Mouse (Mus musculus) cerebellum, adult 8-10 months (tissue): Measurements from ENCODE around the gene Dspp.
A peak's percentile ranks its signal among the peaks of the same experiment; 100 is the strongest.

Experiments
- DNase-seq: peaks from one replicate; pipeline ENCODE4 v3.0.0; 2022

Dspp gene

GRCm38 (mm10) chr5:104170412-104170811 lies at the start of gene Dspp:
Gene Dspp (plus strand): TSS chr5:104170712.
- DNase-seq = no peak

- no peak for DNase-seq
These were observed 46.4 kb upstream of the Dspp start for GRCm38 (mm10) chr5:104124016-104124658.

- DNase-seq = no peak
These were observed 43.8 kb upstream of the Dspp start for GRCm38 (mm10) chr5:104126561-104127320.

- DNase-seq = no peak
These were observed 43.2 kb upstream of the Dspp start for GRCm38 (mm10) chr5:104127351-104127750.

GRCm38 (mm10) chr5:104128281-104129031 lies 42.1 kb upstream of the Dspp start:
- DNase-seq = no peak

- DNase-seq = no peak
These were observed 39.6 kb upstream of the Dspp start for GRCm38 (mm10) chr5:104130891-104131290.

GRCm38 (mm10) chr5:104131544-104131943 lies 39.0 kb upstream of the Dspp start:
- no peak for DNase-seq

GRCm38 (mm10) chr5:104133752-104134151 lies 36.8 kb upstream of the Dspp start:
- no peak for DNase-seq

- no peak for DNase-seq
These were observed 32.5 kb upstream of the Dspp start for GRCm38 (mm10) chr5:104137920-104138541.

GRCm38 (mm10) chr5:104141067-104141466 lies 29.4 kb upstream of the Dspp start:
- no peak for DNase-seq

- no peak for DNase-seq
These were observed 26.5 kb upstream of the Dspp start for GRCm38 (mm10) chr5:104144057-104144456.

GRCm38 (mm10) chr5:104149349-104149748 lies 21.2 kb upstream of the Dspp start:
- DNase-seq = no peak

GRCm38 (mm10) chr5:104150196-104150595 lies 20.3 kb upstream of the Dspp start:
- DNase-seq = no peak

GRCm38 (mm10) chr5:104157701-104158100 lies 12.8 kb upstream of the Dspp start:
- no peak for DNase-seq

GRCm38 (mm10) chr5:104158332-104159052 lies 12.0 kb upstream of the Dspp start:
- peak; percentile 2 for DNase-seq

- DNase-seq = no peak
These were observed 9.9 kb upstream of the Dspp start for GRCm38 (mm10) chr5:104160581-104160980.

- no peak for DNase-seq
These were observed 9.1 kb upstream of the Dspp start for GRCm38 (mm10) chr5:104161390-104161789.

GRCm38 (mm10) chr5:104163536-104163935 lies 7.0 kb upstream of the Dspp start:
- no peak for DNase-seq

GRCm38 (mm10) chr5:104173094-104173493 lies 2.6 kb downstream of the Dspp start:
- DNase-seq = no peak

GRCm38 (mm10) chr5:104183743-104184142 lies 13.2 kb downstream of the Dspp start:
- DNase-seq = no peak

GRCm38 (mm10) chr5:104187281-104187680 lies 16.8 kb downstream of the Dspp start:
- no peak for DNase-seq

- DNase-seq = no peak
These were observed 24.6 kb downstream of the Dspp start for GRCm38 (mm10) chr5:104195086-104195485.
